Mouse (Mus musculus): ENCODE data around the gene Derl2.

- TF ChIP-seq POLR2A (IDR thresholded peaks at IDR 0.05; ENCODE audit: low read depth, low read length) (no peak), CTCF (IDR thresholded peaks at IDR 0.05; ENCODE audit: borderline replicate concordance, insufficient read depth, low read length) (no peak)
Observed at GRCm38 (mm10) chr11:70980751-70981510, 38.7 kb downstream of the Derl2 start.
